In the genomic region with DNA sequence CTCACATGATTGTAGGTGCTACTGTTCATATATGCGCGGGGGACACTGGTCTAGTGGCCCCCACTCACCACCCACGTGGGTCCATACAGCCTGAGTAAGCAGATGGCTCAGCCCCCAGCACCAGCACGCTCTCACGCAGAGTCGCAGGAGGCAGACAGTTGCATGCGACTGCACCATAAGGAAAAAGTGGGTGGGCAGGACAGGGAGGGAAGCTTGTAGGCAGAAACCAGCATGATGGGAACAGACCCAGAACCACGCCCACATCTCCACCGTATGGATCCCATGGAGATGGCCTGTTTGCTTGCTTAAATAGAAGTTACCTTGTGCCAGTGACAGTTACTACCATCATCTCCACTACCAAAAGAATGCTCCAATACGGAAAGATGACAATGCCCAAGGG, we compare ENCODE assay signal across 17 mouse cellular contexts. TPM values are rescaled to one million over a fixed set of nuclear protein-coding genes. Genes with fewer than 3 reads are reported as not detected.
DNase-seq lines count a peak whose midpoint lies in the region; ATAC-seq lines count a peak whose summit lies in the region.
"Had no signal": no experiment of that assay in that cellular context is flagged by ENCODE, and none has a peak within 500 bp of the region (broad histone marks: within the 10 kb centered on the region; RNA-seq: fewer than 3 reads in every experiment).

No protein-coding gene starts in this region.

- no peaks in the 10 kb centered on the region; the same call in 1 of the 2 replicates for H3K4me1 ChIP-seq in hindbrain, embryonic 16.5 days (ENCODE audit: control insufficient read depth, insufficient read depth, low read depth, low read length)
- H3K4me1 ChIP-seq in hindbrain, embryonic 12.5 days, result no peaks in the 10 kb centered on the region

- H3K27me3 ChIP-seq in hindbrain, embryonic 16.5 days (replicated peaks; ENCODE audit: control insufficient read depth, insufficient read depth, low read length), result no peaks in the 10 kb centered on the region
- H3K27me3 ChIP-seq in hindbrain, embryonic 12.5 days, result no peaks in the 10 kb centered on the region
- H3K27me3 ChIP-seq: embryonic facial prominence, embryonic 15.5 days; liver, embryonic 15.5 days had no signal

- no peaks in the 10 kb centered on the region for H3K36me3 ChIP-seq in hindbrain, embryonic 16.5 days (ENCODE audit: control insufficient read depth, insufficient read depth, low read length)
- H3K36me3 ChIP-seq in hindbrain, embryonic 12.5 days, result no peaks in the 10 kb centered on the region
- H3K36me3 ChIP-seq: embryonic facial prominence, embryonic 15.5 days; liver, embryonic 15.5 days had no signal

- no peak overlapping the region for H3K9ac ChIP-seq in hindbrain, embryonic 16.5 days (ENCODE audit: low read depth, low read length)
- H3K9ac ChIP-seq in hindbrain, embryonic 12.5 days, result no peak overlapping the region
- H3K9ac ChIP-seq: embryonic facial prominence, embryonic 15.5 days; hindbrain, embryonic 14.5 days; liver, embryonic 15.5 days had no signal

- peak; percentile 83 to 90 for DNase-seq in frontal cortex, postnatal 36 days (ENCODE audit: low spot score in 2 of 2)
- peak; percentile 82 to 90 for DNase-seq in left cerebral cortex, adult 18-20 months (ENCODE audit: low spot score in 2 of 2)
- peak; percentile 71 for DNase-seq in right cerebral cortex, postnatal 14 days
- DNase-seq in lung, postnatal 10 days, result no peak
- DNase-seq in ovary, postnatal 14 days (ENCODE audit: low spot score), result no peak
- DNase-seq: cerebellum, postnatal 36 days; gastrocnemius, postnatal 10 days; kidney, adult 9 months; lung, postnatal 36 days had no signal

- no peak overlapping the region for H3K27ac ChIP-seq in hindbrain, embryonic 16.5 days (ENCODE audit: low read depth, low read length)
- H3K27ac ChIP-seq in hindbrain, embryonic 12.5 days, result no peak overlapping the region
- H3K27ac ChIP-seq: embryonic facial prominence, embryonic 15.5 days; hindbrain, embryonic 14.5 days; liver, embryonic 15.5 days had no signal

- no peaks in the 10 kb centered on the region for H3K9me3 ChIP-seq in hindbrain, embryonic 16.5 days (ENCODE audit: control insufficient read depth, low read length)
- H3K9me3 ChIP-seq in hindbrain, embryonic 12.5 days (replicated peaks), result no peaks in the 10 kb centered on the region
- H3K9me3 ChIP-seq: embryonic facial prominence, embryonic 15.5 days; liver, embryonic 15.5 days had no signal

- WGBS in hindbrain, embryonic 16.5 days, result 81% methylated on average over 10 of the region's 10 CpGs
- 91% methylated on average over 10 of the region's 10 CpGs for WGBS in hindbrain, embryonic 12.5 days

- no peak overlapping the region for H3K4me2 ChIP-seq in hindbrain, embryonic 16.5 days (ENCODE audit: low read length)
- H3K4me2 ChIP-seq in hindbrain, embryonic 12.5 days (replicated peaks), result no peak overlapping the region
- H3K4me2 ChIP-seq: embryonic facial prominence, embryonic 15.5 days; hindbrain, embryonic 14.5 days; liver, embryonic 15.5 days had no signal

- ATAC-seq in hindbrain, embryonic 16.5 days, result peak; percentile 40; the same call in 1 of the 2 replicates
- no peak for ATAC-seq in hindbrain, embryonic 12.5 days (ENCODE audit: low FRiP score)
- no peak for ATAC-seq in CD4-positive, CD25-positive, alpha-beta regulatory T cell, adult 4 months
- ATAC-seq: activated CD4-positive, CD25-positive, alpha-beta regulatory T cell, adult 4 months; midbrain, embryonic 16.5 days had no signal

- H3K4me3 ChIP-seq in hindbrain, embryonic 16.5 days (ENCODE audit: low read length), result no peak overlapping the region
- H3K4me3 ChIP-seq in hindbrain, embryonic 12.5 days, result no peak overlapping the region
- H3K4me3 ChIP-seq: embryonic facial prominence, embryonic 15.5 days; liver, embryonic 15.5 days had no signal

RNA-seq across cellular contexts. Expression of a gene that starts 15.3 kb away (rescaled TPM):
- 96.6 and 111 TPM in 2 replicates for polyA plus RNA-seq in hindbrain, embryonic 16.5 days (2015; fragmentation: Nextera tagmentation; extraction: Ambion mirVana)
- 56.7 and 62.9 TPM in 2 replicates for polyA plus RNA-seq in hindbrain, embryonic 12.5 days (2016; fragmentation: Nextera tagmentation; extraction: Ambion mirVana)
- 100 to 1,000 TPM; 119 TPM for total RNA-seq in left cerebral cortex, adult 18-20 months (2021)
- polyA plus RNA-seq in CD4-positive, CD25-positive, alpha-beta regulatory T cell, adult 4 months (2017; shearing (Covaris generic)), result 10 to 100 TPM; 22.7 to 26.9 TPM

Comparison
In these comparisons a context has a peak if more than half of its experiments do, and no peak if none do; other contexts are left out.
1. DNase-seq: peak in frontal cortex, postnatal 36 days (2 of 2), left cerebral cortex, adult 18-20 months (2 of 2) and right cerebral cortex, postnatal 14 days (single experiment); none in lung, postnatal 10 days (single experiment) and ovary, postnatal 14 days (single experiment).